Mouse (Mus musculus): ENCODE measurements around the gene Gm13889. TPM values are rescaled to one million over a fixed set of nuclear protein-coding genes. Genes with fewer than 3 reads are reported as not detected.
A peak's percentile ranks its signal among the peaks of the same experiment; 100 is the strongest.

Gm13889 gene
- total RNA-seq, 2 experiments from 2014 or later = 44.3 to 45.6 TPM

GRCm38 (mm10) chr2:93959346-93959745 lies 2.3 kb upstream of the Gm13889 start:
- DNase-seq = no peak
- intact Hi-C loops (cut with DNase I) = loop anchor here (5.0 kb wide), 2 partner anchors 72 to 87 kb away; no protein-coding TSS in a partner anchor

DNA sequence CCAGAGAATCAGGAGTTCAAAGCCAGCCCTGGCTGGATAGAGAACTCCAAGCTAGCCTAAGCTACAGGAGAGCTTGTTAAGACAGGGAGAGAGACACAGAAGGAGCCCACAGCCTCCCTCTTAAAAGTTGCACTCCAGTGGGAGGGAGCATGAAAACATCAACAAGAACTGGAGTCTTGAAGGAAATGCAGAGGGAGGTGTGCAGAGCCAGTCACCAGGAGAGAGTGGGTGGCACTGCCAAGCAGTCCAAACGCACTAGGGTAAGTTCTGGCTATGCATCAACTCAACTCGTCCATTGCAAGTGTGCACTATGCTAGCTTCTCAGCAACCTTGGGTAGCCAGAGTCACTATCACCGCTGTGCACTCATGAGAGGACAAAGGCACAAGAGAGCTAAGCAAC lies 1.2 kb upstream of the Gm13889 start:
- intact Hi-C loops (cut with DNase I) = loop anchor here (5.0 kb wide), 2 partner anchors 71 to 86 kb away; no protein-coding TSS in a partner anchor
- DNase-seq = no peak

DNA sequence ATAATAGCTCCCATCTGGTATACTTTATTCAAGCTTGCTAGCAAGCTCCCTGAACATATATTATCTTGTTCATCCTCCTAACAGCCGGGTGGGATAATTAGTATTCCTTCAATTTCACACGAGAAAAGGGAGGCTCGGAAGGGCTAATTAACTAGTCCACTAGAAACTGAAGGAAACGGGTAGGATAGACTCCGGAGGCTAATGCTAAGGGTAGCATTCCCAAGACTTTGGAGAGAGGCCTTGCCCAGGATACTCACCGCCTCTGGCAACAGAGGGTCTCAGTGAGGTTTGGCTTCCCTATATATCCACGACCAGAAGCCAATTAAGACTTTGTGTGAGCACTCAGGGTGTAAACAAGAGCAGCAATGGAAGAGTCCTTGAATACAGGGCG lies 779 bp upstream of the Gm13889 start:
- no peak for DNase-seq
- intact Hi-C loops (cut with DNase I) = loop anchor here (5.0 kb wide), 2 partner anchors 70 to 85 kb away; no protein-coding TSS in a partner anchor

DNA sequence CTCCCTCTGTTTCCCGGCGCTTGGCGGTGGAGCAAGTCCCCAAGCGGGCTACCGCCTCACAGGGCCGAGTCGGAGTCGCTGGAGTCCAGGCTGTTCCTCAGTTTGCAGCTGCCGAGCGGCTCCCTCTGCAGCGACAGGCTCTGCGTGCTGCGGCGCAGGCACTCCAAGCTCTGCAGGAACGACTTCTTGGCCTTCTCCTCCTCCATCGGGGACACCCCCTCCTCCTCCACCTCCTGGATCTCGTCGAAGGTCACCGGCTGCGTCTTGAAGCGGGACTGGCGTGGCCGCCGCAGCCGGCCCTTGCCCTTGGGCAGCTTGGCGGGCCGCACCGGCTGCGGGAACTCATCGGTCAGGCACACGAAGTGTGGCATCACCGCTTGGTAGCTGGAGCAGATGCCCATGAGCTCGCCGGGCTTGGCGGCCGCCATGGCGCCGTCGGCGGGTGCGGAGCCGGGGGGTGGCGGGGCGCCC lies 635 bp downstream of the Gm13889 start:
- intact Hi-C loops (cut with DNase I) = loop anchor here (5.0 kb wide), 2 partner anchors 69 to 84 kb away; no protein-coding TSS in a partner anchor
- peak; percentile 50 for DNase-seq

- intact Hi-C loops (cut with DNase I) = loop anchor here (5.0 kb wide), 2 partner anchors 69 to 84 kb away; no protein-coding TSS in a partner anchor
- DNase-seq = no peak
These were observed 1.1 kb downstream of the Gm13889 start for GRCm38 (mm10) chr2:93955886-93956285.

DNA sequence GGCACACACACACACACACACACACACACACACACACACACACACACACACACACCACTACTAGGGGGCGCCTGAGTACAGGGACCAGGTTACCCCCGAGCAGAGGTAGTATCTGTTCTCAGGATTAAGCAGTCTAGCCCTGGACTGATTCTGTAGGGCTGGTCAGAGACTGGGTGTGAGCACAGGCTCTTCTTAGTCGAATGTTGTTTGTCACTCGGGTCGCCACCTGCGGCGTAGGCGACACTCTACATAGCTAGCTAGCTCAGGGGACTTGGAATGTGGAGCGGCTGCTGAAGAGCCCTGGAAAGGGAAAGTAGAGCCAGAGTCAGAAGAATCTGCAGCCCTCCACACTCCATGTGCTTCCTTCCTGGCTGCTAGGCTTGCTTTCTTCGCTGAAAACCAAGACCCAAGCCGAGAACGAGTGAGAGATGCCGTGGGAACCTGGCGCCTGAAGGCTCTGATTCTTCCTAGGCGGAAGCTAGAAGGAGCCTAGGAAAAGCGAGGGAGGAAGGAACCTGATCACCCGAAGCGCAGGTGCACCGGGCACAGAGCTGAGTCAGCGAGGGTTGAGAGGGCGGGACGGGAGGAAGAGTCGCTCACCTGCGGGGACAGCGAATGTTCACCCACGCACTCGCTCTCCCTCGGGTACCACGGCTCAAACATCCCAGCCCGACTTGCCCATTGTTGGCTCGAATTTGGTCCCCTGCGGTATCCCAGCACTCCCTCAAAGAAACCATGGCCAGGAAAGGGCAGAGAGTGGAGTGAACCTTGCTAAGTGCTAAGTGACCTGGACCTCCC lies 2.0 kb downstream of the Gm13889 start:
- no peak for DNase-seq
- intact Hi-C loops (cut with DNase I) = loop anchor here (5.0 kb wide), 2 partner anchors 68 to 83 kb away; no protein-coding TSS in a partner anchor

DNA sequence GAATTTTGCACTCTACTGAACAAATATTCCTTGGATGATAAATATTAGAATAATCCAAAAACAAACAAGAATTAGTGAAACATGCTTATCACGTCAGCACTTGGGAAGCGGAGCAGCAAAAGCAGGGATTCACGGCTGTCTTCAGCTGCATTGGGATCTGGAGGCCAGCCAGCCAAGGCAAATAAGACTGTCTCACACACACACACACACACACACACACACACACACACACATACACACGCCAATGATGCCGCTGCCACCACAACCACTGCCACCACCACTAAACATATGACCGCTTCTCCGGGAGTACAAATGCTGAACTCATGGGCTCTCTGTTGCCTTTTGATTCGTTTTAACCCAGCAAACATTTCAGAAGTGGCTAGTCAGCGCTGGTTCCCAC lies 3.3 kb downstream of the Gm13889 start:
- no peak for DNase-seq
- intact Hi-C loops (cut with DNase I) = no loop called here

DNA sequence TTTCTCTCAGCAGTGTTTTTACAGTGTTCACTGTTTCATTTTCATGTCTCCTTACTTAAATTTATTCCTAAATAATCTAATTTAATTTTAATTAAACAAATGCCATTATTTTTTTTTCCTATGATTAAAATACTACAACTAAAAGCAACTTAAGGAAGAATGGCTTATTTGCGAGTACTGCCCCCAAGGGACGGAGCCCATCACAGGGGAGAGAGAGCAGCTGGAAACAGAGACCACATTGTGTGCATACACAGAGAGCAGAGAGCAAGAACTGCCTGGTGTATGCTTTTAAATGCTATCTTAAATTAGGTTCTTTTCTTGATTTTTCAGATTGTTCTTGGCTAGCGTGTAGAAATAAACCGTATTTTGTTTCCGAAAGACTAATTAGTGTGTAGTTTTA lies 10.0 kb downstream of the Gm13889 start:
- no peak for DNase-seq
- intact Hi-C loops (cut with DNase I) = no loop called here

DNA sequence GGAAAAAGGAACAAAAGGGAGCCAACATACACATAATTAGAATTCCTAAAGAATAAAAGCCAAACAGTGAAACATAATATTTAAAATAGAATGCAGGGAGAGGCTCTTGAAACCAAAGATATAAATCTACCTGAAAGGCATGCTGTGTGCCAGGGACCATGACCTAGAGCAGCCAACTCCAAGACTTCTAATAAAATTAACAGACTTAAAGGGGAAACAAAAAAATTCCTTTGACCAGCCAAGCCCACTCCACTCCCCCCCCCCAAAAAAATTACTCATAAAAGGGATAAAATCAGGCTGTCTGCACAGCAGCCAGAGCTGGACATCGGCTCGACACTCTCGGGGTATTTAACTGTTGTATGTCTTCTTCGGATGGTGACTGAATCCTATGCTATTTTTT lies 12.1 kb downstream of the Gm13889 start:
- intact Hi-C loops (cut with DNase I) = no loop called here
- no peak for DNase-seq

- DNase-seq = no peak
- intact Hi-C loops (cut with DNase I) = no loop called here
These were observed 12.9 kb downstream of the Gm13889 start for GRCm38 (mm10) chr2:93944099-93944498.

GRCm38 (mm10) chr2:93941670-93942069 lies 15.3 kb downstream of the Gm13889 start:
- DNase-seq = no peak
- intact Hi-C loops (cut with DNase I) = no loop called here

DNA sequence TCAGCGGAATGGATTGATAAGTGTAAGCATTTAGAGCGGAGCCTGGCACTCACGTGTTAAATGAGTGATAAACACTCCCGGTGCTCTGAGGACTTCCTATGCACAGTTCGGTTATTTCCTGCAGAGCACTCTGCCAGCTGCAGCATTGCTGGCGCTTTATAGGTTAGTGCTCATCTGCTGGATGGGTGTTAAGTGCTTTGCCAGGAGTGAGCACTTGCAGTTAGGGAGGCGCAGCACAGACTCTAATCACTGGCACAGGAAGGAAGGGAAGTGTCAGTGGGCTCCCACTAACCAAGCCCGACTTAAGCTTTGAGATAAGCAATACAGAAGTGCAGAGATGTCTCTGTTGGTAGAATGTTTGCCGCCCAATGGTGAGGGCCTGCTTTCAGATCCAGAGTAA lies 18.5 kb downstream of the Gm13889 start:
- intact Hi-C loops (cut with DNase I) = no loop called here
- no peak for DNase-seq

- intact Hi-C loops (cut with DNase I) = no loop called here
- no peak for DNase-seq
These were observed 28.1 kb downstream of the Gm13889 start for GRCm38 (mm10) chr2:93928866-93929265.

GRCm38 (mm10) chr2:93927701-93928437 lies 29.1 kb downstream of the Gm13889 start:
- intact Hi-C loops (cut with DNase I) = no loop called here
- no peak for DNase-seq

DNA sequence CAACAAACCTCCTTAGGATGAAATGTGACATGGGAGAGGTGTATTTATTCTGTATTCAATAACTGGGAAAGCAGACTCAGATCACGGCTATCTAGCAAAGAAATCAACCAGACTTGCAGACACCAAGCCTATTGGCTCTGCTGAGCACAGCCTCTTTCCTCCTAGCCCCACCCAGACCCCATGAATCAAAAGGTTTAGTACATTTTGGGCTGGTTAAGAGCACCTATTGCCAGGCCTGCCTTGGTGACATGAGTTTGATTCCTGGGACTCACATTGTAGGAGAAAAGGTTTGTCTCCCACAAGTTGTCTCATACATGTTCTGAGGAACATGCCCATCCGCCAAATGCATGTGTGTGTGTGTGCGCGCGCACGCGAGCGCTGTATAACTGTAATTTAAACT lies 30.9 kb downstream of the Gm13889 start:
- no peak for DNase-seq
- intact Hi-C loops (cut with DNase I) = no loop called here

- no peak for DNase-seq
- intact Hi-C loops (cut with DNase I) = no loop called here
These were observed 37.9 kb downstream of the Gm13889 start for GRCm38 (mm10) chr2:93919093-93919492.

- intact Hi-C loops (cut with DNase I) = no loop called here
- DNase-seq = no peak
These were observed 43.4 kb downstream of the Gm13889 start for GRCm38 (mm10) chr2:93913552-93913951.

DNA sequence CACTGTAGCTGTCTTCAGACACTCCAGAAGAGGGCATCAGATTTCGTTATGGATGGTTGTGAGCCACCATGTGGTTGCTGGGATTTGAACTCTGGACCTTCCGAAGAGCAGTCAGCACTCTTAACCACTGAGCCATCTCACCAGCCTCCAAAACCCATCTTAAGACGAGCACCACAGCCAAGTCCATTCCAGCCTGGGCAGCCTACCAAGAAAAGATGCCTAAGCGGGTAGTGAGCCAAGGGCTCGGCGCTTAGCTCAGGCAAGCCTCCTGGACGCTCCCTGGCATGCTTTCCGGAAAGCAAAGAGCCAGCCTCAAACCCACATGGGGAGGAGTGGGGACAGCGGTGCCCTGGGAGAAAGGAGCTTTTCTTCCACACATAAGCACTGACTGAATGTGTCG lies 45.1 kb downstream of the Gm13889 start:
- peak; percentile 81 for DNase-seq
- intact Hi-C loops (cut with DNase I) = no loop called here

- intact Hi-C loops (cut with DNase I) = no loop called here
- peak; percentile 49 for DNase-seq
These were observed 47.3 kb downstream of the Gm13889 start for GRCm38 (mm10) chr2:93909716-93910115.

- intact Hi-C loops (cut with DNase I) = no loop called here
These were observed 49.3 kb downstream of the Gm13889 start for GRCm38 (mm10) chr2:93907519-93908294.

DNA sequence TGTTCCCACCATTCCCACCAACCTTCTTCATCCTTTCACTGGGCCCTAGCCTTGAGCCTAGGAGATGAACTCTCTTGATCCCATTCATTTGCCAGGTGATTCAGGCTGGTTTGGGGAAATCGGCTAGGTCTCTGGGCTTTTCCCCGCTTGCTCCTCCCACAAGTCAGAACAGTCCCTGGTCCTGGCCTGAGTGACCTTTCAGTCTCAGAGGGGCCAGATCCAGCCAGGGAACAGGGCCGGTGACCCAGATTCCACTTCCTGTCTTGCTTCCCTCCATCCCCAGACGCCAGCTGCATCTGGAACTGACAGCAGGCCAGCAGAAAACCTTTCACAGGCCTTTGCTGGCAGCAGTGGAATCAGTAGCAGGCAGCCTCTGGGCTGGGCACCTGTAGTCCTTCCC lies 50.7 kb downstream of the Gm13889 start:
- intact Hi-C loops (cut with DNase I) = no loop called here
- DNase-seq = no peak

More at GRCm38 (mm10) chr2:93907519-93908294, 49.3 kb downstream of the Gm13889 start:
- peak; percentile 14 for DNase-seq
